Mouse (Mus musculus) lung, embryonic 16.5 days (tissue): Measurements from ENCODE around the gene Wrb. TPM values are rescaled to one million over a fixed set of nuclear protein-coding genes. Genes with fewer than 3 reads are reported as not detected.
A peak's percentile ranks its signal among the peaks of the same experiment; 100 is the strongest.
"Not testable (repeated sequence)": the region's sequence is repeated elsewhere in the genome, so short reads cannot be mapped to it uniquely, and the experiment has no call there.

Source experiments
- ATAC-seq: fragments of 200-750 bp; cut with Nextera tagmentation; 2 replicates; pipeline ENCODE4 v1.8.0; 2017; ENCODE audit warnings: low read depth, mild to moderate bottlenecking, moderate library complexity
- H3K27ac ChIP-seq: fragments of 300-500 bp; sonication (generic); 2 replicates; pipeline ENCODE4 v1.5.1; 2014; ENCODE audit warnings: mild to moderate bottlenecking, control low read depth, low read length
- H3K27me3 ChIP-seq: fragments of 300-500 bp; sonication (generic); 2 replicates; pipeline ENCODE4 v1.6.1; 2014; ENCODE audit warnings: low read depth, low read length, mixed read lengths; ENCODE audit not compliant: control insufficient read depth, insufficient read depth
- H3K36me3 ChIP-seq: fragments of 300-500 bp; sonication (generic); 2 replicates; pipeline ENCODE4 v1.6.1; 2014; ENCODE audit warnings: low read length; ENCODE audit not compliant: control insufficient read depth, insufficient read depth
- H3K4me1 ChIP-seq: fragments of 300-500 bp; sonication (generic); replicated peaks from 2 replicates; pipeline ENCODE4 v1.6.1; 2014; ENCODE audit warnings: low read length, mixed read lengths; ENCODE audit not compliant: control insufficient read depth, insufficient read depth
- H3K4me2 ChIP-seq: fragments of 300-500 bp; sonication (generic); 2 replicates; pipeline ENCODE4 v1.6.1; 2014; ENCODE audit warnings: low read depth, low read length, control low read depth
- H3K4me3 ChIP-seq: fragments of 300-500 bp; sonication (generic); 2 replicates; pipeline ENCODE4 v1.5.1; 2014; ENCODE audit warnings: mild to moderate bottlenecking, low read length, control low read depth
- H3K9ac ChIP-seq: fragments of 300-500 bp; sonication (generic); 2 replicates; pipeline ENCODE4 v1.6.1; 2014; ENCODE audit warnings: low read length, control low read depth
- H3K9me3 ChIP-seq: fragments of 300-500 bp; sonication (generic); 2 replicates; pipeline ENCODE4 v1.6.1; 2016; ENCODE audit warnings: low read length; ENCODE audit not compliant: control insufficient read depth
- WGBS: fragments of 180-500 bp; shearing (Covaris S2); extraction: QIAGEN DNeasy Blood & Tissue Kit; methylation state at CpG from one replicate; pipeline ENCODE4 v1.1.7; 2014; 5-methylcytosine and 5-hydroxymethylcytosine counted together
- polyA plus RNA-seq: library from polyadenylated mRNA; unstranded; fragments of >200 nt; fragmentation: Nextera tagmentation; extraction: Ambion mirVana; gene quantifications from 2 replicates; pipeline ENCODE4 v1.2.1, GENCODE M21; 2015

The Wrb gene
- polyA plus RNA-seq, 1 experiment from 2014 or later, result 42.0 TPM

- H3K4me1 ChIP-seq, result peaks cover 18% of the 10 kb centered on the region
- H3K4me2 ChIP-seq, result peak overlapping the region; percentile 91
- H3K36me3 ChIP-seq, result peaks cover 30% of the 10 kb centered on the region
- H3K4me3 ChIP-seq, result peak overlapping the region; percentile 93
- no peaks in the 10 kb centered on the region for H3K27me3 ChIP-seq
- H3K9ac ChIP-seq, result peak overlapping the region; percentile 98
- peak overlapping the region; percentile 86 for H3K27ac ChIP-seq
- 1% methylated on average over 19 of the region's 19 CpGs for WGBS
- no peak for ATAC-seq
- H3K9me3 ChIP-seq, result no peaks in the 10 kb centered on the region
Measured at GRCm38 (mm10) chr16:96126684-96127171, 18.5 kb upstream of the Wrb start.

GRCm38 (mm10) chr16:96127288-96127656, 17.9 kb upstream of the Wrb start:
- peaks cover 29% of the 10 kb centered on the region for H3K36me3 ChIP-seq
- ATAC-seq, result peak; percentile 63
- peak overlapping the region; percentile 93 for H3K4me3 ChIP-seq
- peak overlapping the region; percentile 91 for H3K4me2 ChIP-seq
- no peaks in the 10 kb centered on the region for H3K9me3 ChIP-seq
- no peaks in the 10 kb centered on the region for H3K27me3 ChIP-seq
- 0% methylated on average over 40 of the region's 52 CpGs for WGBS
- H3K27ac ChIP-seq, result peak overlapping the region; percentile 86
- H3K9ac ChIP-seq, result peak overlapping the region; percentile 98
- H3K4me1 ChIP-seq, result peaks cover 18% of the 10 kb centered on the region

GRCm38 (mm10) chr16:96127657-96128344, 17.4 kb upstream of the Wrb start, which contains the start of gene Hmgn1:
Hmgn1 (minus strand) TSS chr16:96127729.
- no peaks in the 10 kb centered on the region for H3K9me3 ChIP-seq
- H3K9ac ChIP-seq, result peak within 1 kb of the TSS; percentile 98
- peak; percentile 97 for ATAC-seq
- peaks cover 18% of the 10 kb centered on the region for H3K4me1 ChIP-seq
- peaks cover 24% of the 10 kb centered on the region for H3K36me3 ChIP-seq
- H3K27me3 ChIP-seq, result no peaks in the 10 kb centered on the region
- H3K4me2 ChIP-seq, result peak within 1 kb of the TSS; percentile 91
- peak within 1 kb of the TSS; percentile 93 for H3K4me3 ChIP-seq
- WGBS, result under 1% methylated on average over 63 of the region's 72 CpGs
- H3K27ac ChIP-seq, result peak within 1 kb of the TSS; percentile 96

GRCm38 (mm10) chr16:96128466-96128865, 16.7 kb upstream of the Wrb start:
- ATAC-seq, result no peak
- H3K9me3 ChIP-seq, result no peaks in the 10 kb centered on the region
- peak overlapping the region; percentile 93 for H3K4me3 ChIP-seq
- peak overlapping the region; percentile 82 for H3K4me2 ChIP-seq
- H3K27ac ChIP-seq, result peak overlapping the region; percentile 96
- H3K9ac ChIP-seq, result peak overlapping the region; percentile 98
- 2% methylated on average over 9 of the region's 9 CpGs for WGBS
- no peaks in the 10 kb centered on the region for H3K27me3 ChIP-seq
- peaks cover 18% of the 10 kb centered on the region for H3K4me1 ChIP-seq
- peaks cover 20% of the 10 kb centered on the region for H3K36me3 ChIP-seq

GRCm38 (mm10) chr16:96144748-96145109, 478 bp upstream of the Wrb start:
- not testable (repeated sequence) for H3K9me3 ChIP-seq, H3K27me3 ChIP-seq, H3K36me3 ChIP-seq, H3K9ac ChIP-seq, H3K4me1 ChIP-seq, H3K27ac ChIP-seq
- peak overlapping the region; percentile 88 for H3K4me2 ChIP-seq
- H3K4me3 ChIP-seq, result peak overlapping the region; percentile 86
- peak; percentile 22; the same call in 1 of the 2 replicates for ATAC-seq
- WGBS, result 26% methylated on average over 6 of the region's 6 CpGs

- Histone ChIP-seq H3K4me2 (peak overlapping the region; percentile 88), H3K36me3 (no peaks in the 10 kb centered on the region), H3K4me3 (peak overlapping the region; percentile 86), H3K9ac (peak overlapping the region; percentile 74), H3K27me3 (no peaks in the 10 kb centered on the region), H3K4me1 (peaks cover 7% of the 10 kb centered on the region), H3K9me3 (peaks cover 2% of the 10 kb centered on the region; the same call in 1 of the 2 replicates), H3K27ac (peak overlapping the region; percentile 49; the same call in 1 of the 2 replicates)
- no peak for ATAC-seq
- WGBS, result under 1% methylated on average over 5 of the region's 5 CpGs
Measured at GRCm38 (mm10) chr16:96145814-96146213, 607 bp downstream of the Wrb start.

- H3K4me2 ChIP-seq, result no peak overlapping the region
- WGBS, result 67% methylated on average over 6 of the region's 6 CpGs
- H3K36me3 ChIP-seq, result no peaks in the 10 kb centered on the region
- H3K27ac ChIP-seq, result no peak overlapping the region
- H3K9ac ChIP-seq, result no peak overlapping the region
- no peaks in the 10 kb centered on the region for H3K9me3 ChIP-seq
- no peak overlapping the region for H3K4me3 ChIP-seq
- no peaks in the 10 kb centered on the region for H3K27me3 ChIP-seq
- peaks cover 7% of the 10 kb centered on the region for H3K4me1 ChIP-seq
- ATAC-seq, result no peak
Measured at GRCm38 (mm10) chr16:96148834-96149233, 3.6 kb downstream of the Wrb start.

GRCm38 (mm10) chr16:96149311-96149710, 4.1 kb downstream of the Wrb start:
- Histone ChIP-seq H3K9me3 (no peaks in the 10 kb centered on the region), H3K4me2 (no peak overlapping the region), H3K4me3 (no peak overlapping the region), H3K36me3 (no peaks in the 10 kb centered on the region), H3K27me3 (no peaks in the 10 kb centered on the region), H3K9ac (no peak overlapping the region), H3K27ac (no peak overlapping the region), H3K4me1 (peaks cover 7% of the 10 kb centered on the region)
- ATAC-seq, result no peak
- WGBS, result 52% methylated on average over 9 of the region's 9 CpGs

GRCm38 (mm10) chr16:96150995-96151394, 5.8 kb downstream of the Wrb start:
- Histone ChIP-seq H3K27ac (no peak overlapping the region), H3K36me3 (no peaks in the 10 kb centered on the region), H3K4me3 (no peak overlapping the region), H3K27me3 (no peaks in the 10 kb centered on the region), H3K9ac (no peak overlapping the region), H3K4me1 (peaks cover 3% of the 10 kb centered on the region), H3K4me2 (no peak overlapping the region), H3K9me3 (no peaks in the 10 kb centered on the region)
- ATAC-seq, result no peak
- WGBS, result 58% methylated on average over 4 of the region's 4 CpGs
